ENCODE assay signal across 8 mouse cellular contexts in the genomic region with DNA sequence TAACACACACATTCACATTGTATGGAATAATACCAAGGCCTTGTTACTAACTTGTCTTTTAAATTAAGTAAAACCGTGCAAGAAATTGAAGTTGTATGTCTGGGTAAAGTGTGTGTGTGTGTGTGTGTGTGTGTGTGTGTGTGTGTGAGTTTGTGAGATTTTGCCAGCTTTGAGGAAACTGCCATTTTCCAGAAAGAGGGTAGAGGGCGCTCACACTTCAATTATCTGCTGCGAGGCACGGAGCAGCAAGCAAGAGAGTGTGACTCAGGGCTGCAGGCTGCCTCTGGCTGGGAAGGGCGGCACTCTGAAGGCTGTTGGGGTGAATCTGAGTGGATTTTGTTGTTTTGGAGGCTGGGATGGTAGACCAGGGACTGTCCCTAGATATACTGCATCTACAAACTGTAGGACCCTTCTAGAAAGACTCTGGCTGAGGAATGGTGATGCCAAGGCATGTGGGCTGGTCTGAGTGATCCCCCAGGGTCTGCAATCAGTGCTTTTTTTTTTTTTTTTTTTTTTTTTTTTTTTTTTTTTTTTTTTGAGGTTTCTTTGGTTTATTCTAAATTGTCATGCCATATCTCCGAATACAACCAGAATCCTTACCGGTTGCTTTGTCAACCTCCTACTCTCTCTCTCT. TPM values are rescaled to one million over a fixed set of nuclear protein-coding genes. Genes with fewer than 3 reads are reported as not detected.
DNase-seq lines count a peak whose midpoint lies in the region; ATAC-seq and TF ChIP-seq lines count a peak whose summit lies in the region.

No protein-coding gene starts in this region.

- H3K9ac ChIP-seq in liver, adult 2 months (ENCODE audit: low read depth, low read length): no peak overlapping the region
- H3K9ac ChIP-seq in liver, embryonic 11.5 days (ENCODE audit: low read depth, low read length): no peak overlapping the region
- H3K9ac ChIP-seq in hindbrain, postnatal 0 days (replicated peaks; ENCODE audit: low read length): no peak overlapping the region
- H3K9ac ChIP-seq in midbrain, embryonic 15.5 days: no peak overlapping the region

- TF ChIP-seq CTCF in liver, adult 2 months (IDR thresholded peaks at IDR 0.05; ENCODE audit: low read depth, low read length): peak; percentile 68
- peak; percentile 72; the same call in 1 of the 2 replicates for TF ChIP-seq CTCF in embryonic fibroblast, embryonic 13.5 days (IDR thresholded peaks at IDR 0.05; ENCODE audit: borderline replicate concordance, insufficient read depth, low read length)
- peak; percentile 89 for TF ChIP-seq CTCF in hindbrain, postnatal 0 days (IDR thresholded peaks at IDR 0.05; ENCODE audit: low read depth)

- H3K4me3 ChIP-seq in liver, adult 2 months (ENCODE audit: insufficient read depth, low read depth, low read length): no peak overlapping the region
- H3K4me3 ChIP-seq in liver, embryonic 11.5 days (ENCODE audit: low read depth, low read length): no peak overlapping the region
- H3K4me3 ChIP-seq in embryonic fibroblast, embryonic 13.5 days (ENCODE audit: insufficient read depth, low read length): no peak overlapping the region
- H3K4me3 ChIP-seq in hindbrain, postnatal 0 days (ENCODE audit: low read length): no peak overlapping the region
- H3K4me3 ChIP-seq in midbrain, embryonic 15.5 days: no peak overlapping the region

- peak; percentile 34 for DNase-seq in liver, adult 2 months (ENCODE audit: extremely low read depth, low read depth, low spot score)
- no peak for DNase-seq in liver, embryonic 11.5 days (ENCODE audit: low spot score)
- DNase-seq in adrenal gland, adult 8-10 months: peak; percentile 50
- peak; percentile 89 for DNase-seq in hindbrain, postnatal 0 days (ENCODE audit: low spot score)
- peak; percentile 55 to 56 for DNase-seq in left cerebral cortex, postnatal 36 days (ENCODE audit: low spot score in 2 of 2)
- peak; percentile 64 to 67 for DNase-seq in urinary bladder, postnatal 4 days (ENCODE audit: low spot score in 2 of 2)

- peaks cover 5% of the 10 kb centered on the region; the same call in 1 of the 2 replicates for H3K27me3 ChIP-seq in liver, adult 2 months (ENCODE audit: control insufficient read depth, insufficient read depth, low read length)
- H3K27me3 ChIP-seq in liver, embryonic 11.5 days (replicated peaks; ENCODE audit: control insufficient read depth, insufficient read depth, low read length): peaks cover 35% of the 10 kb centered on the region
- H3K27me3 ChIP-seq in hindbrain, postnatal 0 days (ENCODE audit: insufficient read depth, low read length): peaks cover 26% of the 10 kb centered on the region; the same call in 1 of the 2 replicates
- H3K27me3 ChIP-seq in midbrain, embryonic 15.5 days (replicated peaks): peaks cover 39% of the 10 kb centered on the region

- WGBS in liver, adult 2 months: 12% methylated on average over 7 of the region's 7 CpGs
- WGBS in liver, embryonic 11.5 days: 9% methylated on average over 7 of the region's 7 CpGs
- WGBS in hindbrain, postnatal 0 days: 11% methylated on average over 7 of the region's 7 CpGs
- WGBS in midbrain, embryonic 15.5 days: 14% methylated on average over 7 of the region's 7 CpGs

- H3K36me3 ChIP-seq in liver, adult 2 months (ENCODE audit: control insufficient read depth, insufficient read depth, low read length): no peaks in the 10 kb centered on the region
- H3K36me3 ChIP-seq in liver, embryonic 11.5 days (ENCODE audit: control insufficient read depth, insufficient read depth, low read length): no peaks in the 10 kb centered on the region
- H3K36me3 ChIP-seq in hindbrain, postnatal 0 days (ENCODE audit: insufficient read depth, low read length): no peaks in the 10 kb centered on the region
- H3K36me3 ChIP-seq in midbrain, embryonic 15.5 days (replicated peaks): no peaks in the 10 kb centered on the region

- no peak overlapping the region for H3K4me2 ChIP-seq in liver, embryonic 11.5 days
- H3K4me2 ChIP-seq in hindbrain, postnatal 0 days (ENCODE audit: low read depth, low read length): no peak overlapping the region
- no peak overlapping the region for H3K4me2 ChIP-seq in midbrain, embryonic 15.5 days

- no peak for ATAC-seq in liver, embryonic 11.5 days (replicated peaks; ENCODE audit: low FRiP score)
- peak; percentile 92 for ATAC-seq in hindbrain, postnatal 0 days
- peak; percentile 91 for ATAC-seq in midbrain, embryonic 15.5 days (replicated peaks)

- no peaks in the 10 kb centered on the region for H3K4me1 ChIP-seq in liver, adult 2 months (ENCODE audit: control insufficient read depth, insufficient read depth, low read length)
- no peaks in the 10 kb centered on the region for H3K4me1 ChIP-seq in liver, embryonic 11.5 days (replicated peaks; ENCODE audit: control insufficient read depth, insufficient read depth, low read length)
- no peaks in the 10 kb centered on the region for H3K4me1 ChIP-seq in embryonic fibroblast, embryonic 13.5 days (ENCODE audit: control insufficient read depth, insufficient read depth, low read length)
- H3K4me1 ChIP-seq in hindbrain, postnatal 0 days (ENCODE audit: insufficient read depth, low read length): no peaks in the 10 kb centered on the region
- H3K4me1 ChIP-seq in midbrain, embryonic 15.5 days: peaks cover 3% of the 10 kb centered on the region; the same call in 1 of the 2 replicates

- H3K9me3 ChIP-seq in liver, embryonic 11.5 days (ENCODE audit: control insufficient read depth, low read length): no peaks in the 10 kb centered on the region
- no peaks in the 10 kb centered on the region for H3K9me3 ChIP-seq in hindbrain, postnatal 0 days (ENCODE audit: low read length)
- H3K9me3 ChIP-seq in midbrain, embryonic 15.5 days: peaks cover 2% of the 10 kb centered on the region; the same call in 1 of the 2 replicates

- no peak for TF ChIP-seq POLR2A in liver, adult 2 months (IDR thresholded peaks at IDR 0.05; ENCODE audit: extremely low read depth, insufficient read depth, low read length)
- TF ChIP-seq POLR2A in embryonic fibroblast, embryonic 13.5 days (IDR thresholded peaks at IDR 0.05; ENCODE audit: low read depth, low read length): no peak

- H3K79me2 ChIP-seq in liver, adult 2 months (ENCODE audit: control insufficient read depth, insufficient read depth, low read length): no peaks in the 10 kb centered on the region

- intact Hi-C loops in left cerebral cortex, postnatal 36 days (cut with DNase I): loop anchor here (2.0 to 5.0 kb wide), 4 partner anchors 47 to 415 kb away; no protein-coding TSS in a partner anchor

- H3K27ac ChIP-seq in liver, adult 2 months (replicated peaks; ENCODE audit: insufficient read depth, low read depth, low read length): no peak overlapping the region
- H3K27ac ChIP-seq in liver, embryonic 11.5 days (ENCODE audit: low read depth, low read length): no peak overlapping the region
- no peak overlapping the region for H3K27ac ChIP-seq in embryonic fibroblast, embryonic 13.5 days (ENCODE audit: insufficient read depth, low read length)
- no peak overlapping the region for H3K27ac ChIP-seq in hindbrain, postnatal 0 days
- no peak overlapping the region for H3K27ac ChIP-seq in midbrain, embryonic 15.5 days

RNA-seq across cellular contexts. Expression of a gene that starts 39.9 kb away (rescaled TPM):
- 19.1 and 20.5 TPM in 2 replicates for total RNA-seq in liver, adult 2 months (2014; rRNA removed)
- 20.7 and 22.8 TPM in 2 replicates for polyA plus RNA-seq in liver, adult 2 months (2012; rRNA removed)
- 15.0 and 16.2 TPM in 2 replicates for polyA plus RNA-seq in liver, embryonic 11.5 days (2014; fragmentation: Nextera tagmentation; extraction: Ambion mirVana)
- 100 to 1,000 TPM; 119 to 225 (median 182) TPM for total RNA-seq in adrenal gland, adult 8-10 months (2022)
- 35.0 and 44.0 TPM in 2 replicates for polyA plus RNA-seq in embryonic fibroblast, embryonic 13.5 days (2011; ENCODE audit: insufficient read length, low read depth, missing spikeins)
- 26.6 and 32.4 TPM in 2 replicates for total RNA-seq in hindbrain, postnatal 0 days (2014; rRNA removed)
- polyA plus RNA-seq in hindbrain, postnatal 0 days (2015; fragmentation: Nextera tagmentation; extraction: Ambion mirVana): 29.8 and 30.3 TPM in 2 replicates
- 10 to 100 TPM; 70.8 to 82.0 TPM for total RNA-seq in left cerebral cortex, postnatal 36 days (2021)
- polyA plus RNA-seq in midbrain, embryonic 15.5 days (2015; fragmentation: Nextera tagmentation; extraction: Ambion mirVana): 41.9 and 43.0 TPM in 2 replicates
